Mouse (Mus musculus): ENCODE measurements around the gene Dnase2a.

Dnase2a gene

GRCm38 (mm10) chr8:84908421-84909161 lies at the start of gene Dnase2a:
Gene Dnase2a, plus strand, starts transcription at chr8:84908560.
- DNase-seq: peak; percentile 99

- peak; percentile 90 to 91 for DNase-seq
Observed at GRCm38 (mm10) chr8:84871376-84872308, 36.7 kb upstream of the Dnase2a start, which contains the start of gene Syce2. Gene Syce2, plus strand, starts transcription at chr8:84872111.

GRCm38 (mm10) chr8:84872309-84872965 lies 35.9 kb upstream of the Dnase2a start:
- peak; percentile 52 to 79 for DNase-seq

- DNase-seq: no peak
Observed at GRCm38 (mm10) chr8:84873016-84873415, 35.3 kb upstream of the Dnase2a start.

GRCm38 (mm10) chr8:84874339-84874738 lies 34.0 kb upstream of the Dnase2a start:
- DNase-seq: no peak

- no peak for DNase-seq
Observed at GRCm38 (mm10) chr8:84877297-84878035, 30.9 kb upstream of the Dnase2a start.

GRCm38 (mm10) chr8:84878915-84879314 lies 29.4 kb upstream of the Dnase2a start:
- DNase-seq: no peak

- DNase-seq: no peak
Observed at GRCm38 (mm10) chr8:84884728-84885127, 23.6 kb upstream of the Dnase2a start.

GRCm38 (mm10) chr8:84888280-84888679 lies 20.1 kb upstream of the Dnase2a start:
- DNase-seq: no peak

GRCm38 (mm10) chr8:84889141-84889540 lies 19.2 kb upstream of the Dnase2a start:
- no peak for DNase-seq

- DNase-seq: peak; percentile 66 to 76
Observed at GRCm38 (mm10) chr8:84892993-84893708, 15.2 kb upstream of the Dnase2a start.

GRCm38 (mm10) chr8:84893709-84894134 lies 14.6 kb upstream of the Dnase2a start, which contains the start of gene Gcdh:
Gene Gcdh, minus strand, starts transcription at chr8:84893921.
- DNase-seq: peak; percentile 96 to 97

- peak in 1 of 2 experiments; percentile 36 for DNase-seq
Observed at GRCm38 (mm10) chr8:84895963-84896362, 12.4 kb upstream of the Dnase2a start.

- no peak for DNase-seq
Observed at GRCm38 (mm10) chr8:84901071-84901470, 7.3 kb upstream of the Dnase2a start.

GRCm38 (mm10) chr8:84901752-84902151 lies 6.6 kb upstream of the Dnase2a start, which contains the start of gene Klf1:
Gene Klf1, plus strand, starts transcription at chr8:84901928.
- DNase-seq: no peak

GRCm38 (mm10) chr8:84902367-84902919 lies 5.9 kb upstream of the Dnase2a start:
- no peak for DNase-seq

GRCm38 (mm10) chr8:84902920-84903661 lies 5.3 kb upstream of the Dnase2a start:
- DNase-seq: peak; percentile 96 to 97

GRCm38 (mm10) chr8:84904351-84904750 lies 4.0 kb upstream of the Dnase2a start:
- DNase-seq: no peak

GRCm38 (mm10) chr8:84907037-84907436 lies 1.3 kb upstream of the Dnase2a start:
- no peak for DNase-seq

- no peak for DNase-seq
Observed at GRCm38 (mm10) chr8:84907493-84907892, 867 bp upstream of the Dnase2a start.
